Mouse (Mus musculus) liver, embryonic 14.5 days (tissue): ENCODE results near the gene Crip1. TPM values are rescaled to one million over a fixed set of nuclear protein-coding genes. Genes with fewer than 3 reads are reported as not detected.

ENCODE experiments used
- ATAC-seq: fragments of 200-750 bp; cut with Nextera tagmentation; 2 replicates; pipeline ENCODE4 v1.8.0; 2017; ENCODE audit warnings: moderate number of reproducible peaks, mild to moderate bottlenecking, moderate library complexity; ENCODE audit not compliant: insufficient read depth
- DNase-seq, 3 experiments: peaks; one replicate each; pipeline ENCODE4 v3.0.0-alpha.2; 2012 to 2013; ENCODE audit warnings: low read depth in 3 of 3, low spot score in 3 of 3
- H3K27ac ChIP-seq: fragments of 300-500 bp; sonication (generic); 2 replicates; pipeline ENCODE4 v1.5.1; 2014; ENCODE audit warnings: moderate library complexity, mild to moderate bottlenecking, control low read depth, inconsistent platforms
- H3K27me3 ChIP-seq: fragments of 300-500 bp; sonication (generic); 2 replicates; pipeline ENCODE4 v1.6.1; 2014; ENCODE audit warnings: mild to moderate bottlenecking, low read length, moderate library complexity; ENCODE audit not compliant: control insufficient read depth, insufficient read depth
- H3K36me3 ChIP-seq: fragments of 300-500 bp; sonication (generic); replicated peaks from 2 replicates; pipeline ENCODE4 v1.6.1; 2014; ENCODE audit warnings: low read depth; ENCODE audit not compliant: control insufficient read depth, insufficient read depth
- H3K4me1 ChIP-seq, 2 experiments: fragments of 200-500 bp in 1 of 2; fragments of 300-500 bp in 1 of 2; sonication (generic) in 1 of 2; replicated peaks; 2 replicates each; pipeline ENCODE4 v1.6.1; 2012 to 2014; ENCODE audit warnings: antibody characterized with exemption in 1 of 2, inconsistent platforms in 1 of 2, low read length in 1 of 2; ENCODE audit not compliant: control insufficient read depth in 2 of 2, insufficient read depth in 2 of 2
- H3K4me2 ChIP-seq: fragments of 300-500 bp; sonication (generic); 2 replicates; pipeline ENCODE4 v1.6.1; 2014; ENCODE audit warnings: low read depth, mild to moderate bottlenecking, control low read depth, moderate library complexity
- H3K4me3 ChIP-seq, 2 experiments: fragments of 200-500 bp in 1 of 2; fragments of 300-500 bp in 1 of 2; sonication (generic) in 1 of 2; 2 replicates each; pipeline ENCODE4 v1.5.1; 2012 to 2014; ENCODE audit warnings: low read depth in 2 of 2, low read length in 2 of 2, mild to moderate bottlenecking in 2 of 2, control low read depth in 1 of 2, inconsistent platforms in 1 of 2, moderate library complexity in 1 of 2; ENCODE audit not compliant: insufficient read depth in 1 of 2
- H3K9ac ChIP-seq: fragments of 300-500 bp; sonication (generic); replicated peaks from 2 replicates; pipeline ENCODE4 v1.6.1; 2014; ENCODE audit warnings: mild to moderate bottlenecking, control low read depth, moderate library complexity
- H3K9me3 ChIP-seq: fragments of 300-500 bp; sonication (generic); 2 replicates; pipeline ENCODE4 v1.6.1; 2016; ENCODE audit warnings: low read length, mixed read lengths; ENCODE audit not compliant: control insufficient read depth
- CTCF ChIP-seq: IDR thresholded peaks from 2 replicates; pipeline ENCODE4 v1.5.1; 2016; ENCODE audit warnings: antibody characterized with exemption, low read depth, control low read depth
- EP300 ChIP-seq: IDR thresholded peaks from 2 replicates; pipeline ENCODE4 v1.6.1; 2016; ENCODE audit warnings: antibody characterized with exemption, low read depth
- WGBS: fragments of 180-500 bp; shearing (Covaris S2); extraction: QIAGEN DNeasy Blood & Tissue Kit; methylation state at CpG from one replicate; pipeline ENCODE4 v1.1.7; 2014; ENCODE audit not compliant: insufficient replicate concordance; 5-methylcytosine and 5-hydroxymethylcytosine counted together
- polyA plus RNA-seq, 2 experiments: library from polyadenylated mRNA; depleted of rRNA in 1 of 2; stranded (reverse) in 1 of 2; unstranded in 1 of 2; fragments of >200 nt; fragmentation: Nextera tagmentation in 1 of 2; extraction: Ambion mirVana in 1 of 2; gene quantifications; 2 replicates each; pipeline versions ENCODE4 v1.2.1 to v1.2.3; 2012 to 2014

The Crip1 gene
- polyA plus RNA-seq, 2 experiments: 87.7 to 101 TPM

DNA sequence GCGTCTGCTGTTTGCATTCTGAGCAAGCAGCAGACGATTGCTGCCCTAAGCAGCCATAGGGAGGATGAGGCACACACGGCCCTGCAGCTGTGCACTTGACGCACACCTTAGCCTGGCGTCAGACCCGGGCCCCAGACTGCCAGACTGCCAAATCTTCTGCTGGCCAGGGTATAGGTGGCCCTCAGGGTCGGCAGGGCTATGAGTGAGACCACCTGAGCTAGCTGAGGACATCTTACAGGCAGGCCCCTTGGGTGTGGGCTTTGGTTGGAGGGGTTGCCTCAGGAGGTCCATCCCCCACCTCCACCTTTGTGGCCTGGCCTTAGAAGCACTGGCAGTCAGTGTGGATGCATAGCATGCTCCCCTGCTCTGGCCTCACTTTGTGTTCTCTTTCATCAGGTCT is 10.7 kb upstream of the Crip1 start:
- Histone ChIP-seq H3K27ac (no peak overlapping the region), H3K9me3 (no peaks in the 10 kb centered on the region), H3K4me2 (no peak overlapping the region), H3K9ac (no peak overlapping the region), H3K27me3 (no peaks in the 10 kb centered on the region), H3K36me3 (peaks cover 39% of the 10 kb centered on the region), H3K4me3 (no peak overlapping the region), H3K4me1 (peaks cover 6 to 7% of the 10 kb centered on the region in 2 experiments; a peak in 3 of 4 replicates)
- no peak for DNase-seq
- TF ChIP-seq EP300: no peak
- no peak for TF ChIP-seq CTCF
- WGBS: 77% methylated on average over 7 of the region's 7 CpGs
- ATAC-seq: no peak

GRCm38 (mm10) chr12:113136492-113137020 is 9.6 kb upstream of the Crip1 start:
- Histone ChIP-seq H3K27me3 (peaks cover 11% of the 10 kb centered on the region), H3K27ac (no peak overlapping the region), H3K36me3 (peaks cover 27% of the 10 kb centered on the region), H3K4me2 (no peak overlapping the region), H3K4me3 (no peak overlapping the region), H3K9ac (no peak overlapping the region), H3K9me3 (no peaks in the 10 kb centered on the region), H3K4me1 (peaks cover 11 to 12% of the 10 kb centered on the region in 2 experiments)
- no peak for DNase-seq
- WGBS: 83% methylated on average over 17 of the region's 17 CpGs
- TF ChIP-seq CTCF (no peak), EP300 (no peak)
- no peak for ATAC-seq

DNA sequence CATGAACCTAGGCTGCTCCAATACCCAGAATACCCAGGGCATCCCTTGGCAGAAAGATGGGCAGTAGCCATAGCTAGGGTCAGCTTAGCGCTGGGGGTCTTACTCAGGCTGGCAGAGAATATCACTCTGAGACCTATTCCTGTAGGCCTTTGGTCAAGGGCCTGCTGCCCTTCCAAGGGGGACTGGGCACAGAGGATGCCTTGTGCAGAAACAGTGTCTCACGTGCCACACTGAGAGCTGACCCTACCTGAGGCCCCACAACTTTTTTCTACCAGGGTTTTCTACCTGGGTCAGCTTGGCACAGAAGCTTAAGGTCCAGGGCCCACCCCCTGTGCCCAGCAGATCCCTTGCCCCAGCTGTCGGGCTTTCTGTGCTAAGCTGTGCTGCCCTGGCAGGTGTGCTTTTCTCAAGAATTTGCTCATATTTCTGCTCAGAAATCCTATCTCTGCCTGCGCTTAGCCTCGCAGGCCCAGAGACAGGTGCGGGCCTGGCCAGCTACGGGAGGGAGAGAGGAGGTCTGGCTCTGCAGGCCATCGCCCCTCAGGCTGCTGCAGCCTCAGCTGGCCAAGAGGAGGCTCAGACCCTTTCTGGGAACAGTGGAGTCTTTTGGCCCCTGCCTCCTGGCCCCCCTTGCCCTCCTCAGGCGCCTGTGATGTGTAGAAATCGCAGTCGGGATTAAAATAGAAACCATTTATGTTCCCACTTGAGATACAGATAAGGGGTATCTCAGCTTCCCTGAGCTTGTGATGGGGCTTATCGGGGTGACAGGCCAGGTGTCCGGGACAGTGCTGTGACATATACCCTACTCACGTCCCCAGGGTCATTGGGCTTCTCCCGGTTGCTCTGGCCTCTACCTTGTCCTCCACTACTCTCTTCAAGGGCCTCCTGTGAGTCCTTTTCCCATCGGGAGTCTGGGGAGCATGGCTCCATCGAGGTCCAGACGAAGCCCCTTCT is 8.6 kb upstream of the Crip1 start:
- Histone ChIP-seq H3K9me3 (no peaks in the 10 kb centered on the region), H3K27me3 (peaks cover 21% of the 10 kb centered on the region), H3K4me1 (peaks cover 11 to 12% of the 10 kb centered on the region in 2 experiments), H3K36me3 (peaks cover 21% of the 10 kb centered on the region), H3K4me3 (no peak overlapping the region), H3K27ac (no peak overlapping the region), H3K9ac (no peak overlapping the region), H3K4me2 (no peak overlapping the region)
- 73% methylated on average over 18 of the region's 18 CpGs for WGBS
- DNase-seq (no peak), ATAC-seq (no peak)
- TF ChIP-seq CTCF: no peak
- TF ChIP-seq EP300: no peak

DNA sequence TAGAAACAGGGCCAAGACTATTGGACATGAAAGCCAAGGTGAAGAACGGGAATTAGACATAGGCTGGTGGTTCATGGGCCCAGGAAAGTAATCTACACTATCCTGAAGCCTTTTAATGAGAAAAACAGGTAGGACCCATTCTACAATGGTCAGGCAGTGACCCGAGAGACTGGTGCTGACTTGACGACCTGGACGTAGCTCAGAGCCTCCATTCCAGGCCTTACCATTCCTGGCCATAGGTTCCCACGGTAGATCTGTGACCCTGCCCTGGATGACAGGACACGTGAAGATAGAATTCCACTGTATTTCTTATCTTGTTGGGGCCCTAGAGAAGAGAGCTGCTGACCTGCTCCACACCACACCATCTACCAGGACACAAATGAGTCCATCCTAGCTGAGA is 7.8 kb upstream of the Crip1 start:
- WGBS: 57% methylated on average over 6 of the region's 6 CpGs
- no peak for DNase-seq

More for the DNA sequence above, 7.8 kb upstream of the Crip1 start:
- Histone ChIP-seq H3K4me2 (no peak overlapping the region), H3K27me3 (peaks cover 24% of the 10 kb centered on the region), H3K36me3 (peaks cover 16% of the 10 kb centered on the region), H3K4me1 (peaks cover 13 to 15% of the 10 kb centered on the region in 2 experiments), H3K4me3 (no peak overlapping the region), H3K9ac (no peak overlapping the region), H3K9me3 (no peaks in the 10 kb centered on the region), H3K27ac (no peak overlapping the region)
- no peak for ATAC-seq
- TF ChIP-seq CTCF: no peak
- no peak for TF ChIP-seq EP300
